Mouse (Mus musculus) kidney, embryonic 14.5 days (tissue): ENCODE measurements around the gene Il12rb1. TPM values are rescaled to one million over a fixed set of nuclear protein-coding genes. Genes with fewer than 3 reads are reported as not detected.

Experiments used
- ATAC-seq: fragments of 200-750 bp; cut with Nextera tagmentation; 2 replicates; pipeline ENCODE4 v1.8.0; 2017; ENCODE audit warnings: moderate number of reproducible peaks, mild to moderate bottlenecking, moderate TSS enrichment, moderate library complexity; ENCODE audit not compliant: low FRiP score, low TSS enrichment
- H3K27ac ChIP-seq: fragments of 300-500 bp; sonication (generic); 2 replicates; pipeline ENCODE4 v1.5.1; 2014; ENCODE audit warnings: low read depth, mild to moderate bottlenecking, low read length, moderate library complexity, mixed read lengths
- H3K27me3 ChIP-seq: fragments of 300-500 bp; sonication (generic); 2 replicates; pipeline ENCODE4 v1.6.1; 2014; ENCODE audit warnings: mild to moderate bottlenecking, low read length; ENCODE audit not compliant: control insufficient read depth, insufficient read depth
- H3K36me3 ChIP-seq: fragments of 300-500 bp; sonication (generic); 2 replicates; pipeline ENCODE4 v1.6.1; 2014; ENCODE audit warnings: low read length, mixed read lengths; ENCODE audit not compliant: control insufficient read depth, insufficient read depth
- H3K4me1 ChIP-seq: fragments of 300-500 bp; sonication (generic); 2 replicates; pipeline ENCODE4 v1.6.1; 2014; ENCODE audit warnings: low read length, mixed read lengths; ENCODE audit not compliant: control insufficient read depth, insufficient read depth
- H3K4me2 ChIP-seq: fragments of 300-500 bp; sonication (generic); replicated peaks from 2 replicates; pipeline ENCODE4 v1.6.1; 2014; ENCODE audit warnings: low read depth, mild to moderate bottlenecking, low read length
- H3K4me3 ChIP-seq: fragments of 300-500 bp; sonication (generic); 2 replicates; pipeline ENCODE4 v1.5.1; 2014; ENCODE audit warnings: mild to moderate bottlenecking, low read length
- H3K9ac ChIP-seq: fragments of 300-500 bp; sonication (generic); 2 replicates; pipeline ENCODE4 v1.6.1; 2014; ENCODE audit warnings: low read depth, mild to moderate bottlenecking, low read length, moderate library complexity
- H3K9me3 ChIP-seq: fragments of 300-500 bp; sonication (generic); 2 replicates; pipeline ENCODE4 v1.6.1; 2016; ENCODE audit warnings: low read length; ENCODE audit not compliant: control insufficient read depth
- WGBS: fragments of 180-500 bp; shearing (Covaris S2); extraction: QIAGEN DNeasy Blood & Tissue Kit; methylation state at CpG from one replicate; pipeline ENCODE4 v1.1.7; 2014; 5-methylcytosine and 5-hydroxymethylcytosine counted together
- polyA plus RNA-seq: library from polyadenylated mRNA; unstranded; fragments of >200 nt; fragmentation: Nextera tagmentation; extraction: Ambion mirVana; gene quantifications from 2 replicates; pipeline ENCODE4 v1.2.1, GENCODE M21; 2014

Gene Il12rb1
- polyA plus RNA-seq, 1 experiment from 2014 or later = not detected

- 81% methylated on average over 9 of the region's 9 CpGs for WGBS
- Histone ChIP-seq H3K4me1 (peaks cover 15% of the 10 kb centered on the region; the same call in 1 of the 2 replicates), H3K4me2 (peak overlapping the region; percentile 93), H3K36me3 (peaks cover 35% of the 10 kb centered on the region), H3K27ac (no peak overlapping the region), H3K4me3 (peak overlapping the region; percentile 53; the same call in 1 of the 2 replicates), H3K9ac (no peak overlapping the region), H3K9me3 (no peaks in the 10 kb centered on the region), H3K27me3 (no peaks in the 10 kb centered on the region)
- ATAC-seq = no peak
Observed at GRCm38 (mm10) chr8:70765329-70765728, 42.9 kb upstream of the Il12rb1 start.

- Histone ChIP-seq H3K4me1 (peaks cover 13% of the 10 kb centered on the region; the same call in 1 of the 2 replicates), H3K9me3 (no peaks in the 10 kb centered on the region), H3K27ac (peak overlapping the region; percentile 76), H3K9ac (peak overlapping the region; percentile 57), H3K4me2 (peak overlapping the region; percentile 93), H3K4me3 (peak overlapping the region; percentile 53), H3K36me3 (peaks cover 41% of the 10 kb centered on the region), H3K27me3 (no peaks in the 10 kb centered on the region)
- WGBS = under 1% methylated on average over 34 of the region's 34 CpGs
- ATAC-seq = 0 out of 2 replicates have a peak, but pooled peaks have one; percentile 1
Observed at GRCm38 (mm10) chr8:70765838-70766570, 42.2 kb upstream of the Il12rb1 start.

- peaks cover 13% of the 10 kb centered on the region; the same call in 1 of the 2 replicates for H3K4me1 ChIP-seq
- peak overlapping the region; percentile 93 for H3K4me2 ChIP-seq
- H3K27me3 ChIP-seq = no peaks in the 10 kb centered on the region
- no peaks in the 10 kb centered on the region for H3K9me3 ChIP-seq
- H3K9ac ChIP-seq = peak overlapping the region; percentile 57
- ATAC-seq = peak; percentile 78
- peak overlapping the region; percentile 76 for H3K27ac ChIP-seq
- WGBS = 11% methylated on average over 21 of the region's 21 CpGs
- H3K36me3 ChIP-seq = peaks cover 49% of the 10 kb centered on the region
- peak overlapping the region; percentile 53 for H3K4me3 ChIP-seq
Observed at GRCm38 (mm10) chr8:70766571-70767440, 41.4 kb upstream of the Il12rb1 start.

- H3K36me3 ChIP-seq = peaks cover 56% of the 10 kb centered on the region
Observed at GRCm38 (mm10) chr8:70767503-70767902, 40.7 kb upstream of the Il12rb1 start.

GRCm38 (mm10) chr8:70768231-70768776 is 39.9 kb upstream of the Il12rb1 start:
- H3K36me3 ChIP-seq = peaks cover 63% of the 10 kb centered on the region
- H3K27ac ChIP-seq = no peak overlapping the region
- H3K4me1 ChIP-seq = peaks cover 15% of the 10 kb centered on the region; the same call in 1 of the 2 replicates
- no peak overlapping the region for H3K4me3 ChIP-seq
- no peak overlapping the region for H3K4me2 ChIP-seq
- H3K27me3 ChIP-seq = no peaks in the 10 kb centered on the region
- no peak for ATAC-seq
- no peak overlapping the region for H3K9ac ChIP-seq
- no peaks in the 10 kb centered on the region for H3K9me3 ChIP-seq
- 95% methylated on average over 32 of the region's 32 CpGs for WGBS

More at GRCm38 (mm10) chr8:70767503-70767902, 40.7 kb upstream of the Il12rb1 start:
- no peak overlapping the region for H3K27ac ChIP-seq
- H3K9me3 ChIP-seq = no peaks in the 10 kb centered on the region
- ATAC-seq = no peak
- no peaks in the 10 kb centered on the region for H3K27me3 ChIP-seq
- H3K4me2 ChIP-seq = no peak overlapping the region
- H3K9ac ChIP-seq = no peak overlapping the region
- H3K4me3 ChIP-seq = no peak overlapping the region
- peaks cover 13% of the 10 kb centered on the region; the same call in 1 of the 2 replicates for H3K4me1 ChIP-seq
- WGBS = 82% methylated on average over 6 of the region's 6 CpGs

GRCm38 (mm10) chr8:70768956-70769355 is 39.3 kb upstream of the Il12rb1 start:
- H3K27me3 ChIP-seq = no peaks in the 10 kb centered on the region
- 0 out of 2 replicates have a peak, but pooled peaks have one; percentile 2 for ATAC-seq
- peaks cover 66% of the 10 kb centered on the region for H3K36me3 ChIP-seq
- no peak overlapping the region for H3K4me3 ChIP-seq
- H3K27ac ChIP-seq = no peak overlapping the region
- H3K4me2 ChIP-seq = no peak overlapping the region
- H3K9ac ChIP-seq = no peak overlapping the region
- H3K4me1 ChIP-seq = peaks cover 21% of the 10 kb centered on the region
- no peaks in the 10 kb centered on the region for H3K9me3 ChIP-seq
- 90% methylated on average over 16 of the region's 16 CpGs for WGBS

- ATAC-seq = peak; percentile 62
- no peaks in the 10 kb centered on the region for H3K27me3 ChIP-seq
- H3K4me3 ChIP-seq = no peak overlapping the region
- no peak overlapping the region for H3K27ac ChIP-seq
- H3K9ac ChIP-seq = 0 out of 2 replicates have a peak overlapping the region, but pooled peaks have one; percentile 1
- no peak overlapping the region for H3K4me2 ChIP-seq
- WGBS = 7% methylated on average over 26 of the region's 26 CpGs
- peaks cover 67% of the 10 kb centered on the region for H3K36me3 ChIP-seq
- H3K9me3 ChIP-seq = no peaks in the 10 kb centered on the region
- H3K4me1 ChIP-seq = peaks cover 25% of the 10 kb centered on the region
Observed at GRCm38 (mm10) chr8:70769359-70769758, 38.9 kb upstream of the Il12rb1 start.

- H3K27ac ChIP-seq = no peak overlapping the region
Observed at GRCm38 (mm10) chr8:70769858-70770257, 38.4 kb upstream of the Il12rb1 start.

More at GRCm38 (mm10) chr8:70769858-70770257, 38.4 kb upstream of the Il12rb1 start:
- 0 out of 2 replicates have a peak overlapping the region, but pooled peaks have one; percentile 1 for H3K9ac ChIP-seq
- no peaks in the 10 kb centered on the region for H3K27me3 ChIP-seq
- ATAC-seq = no peak
- H3K4me2 ChIP-seq = no peak overlapping the region
- peaks cover 69% of the 10 kb centered on the region for H3K36me3 ChIP-seq
- peaks cover 27% of the 10 kb centered on the region for H3K4me1 ChIP-seq
- H3K9me3 ChIP-seq = no peaks in the 10 kb centered on the region
- H3K4me3 ChIP-seq = no peak overlapping the region
- 73% methylated on average over 12 of the region's 12 CpGs for WGBS
